Comparison of ENCODE assay signal across 21 mouse cellular contexts in genomic region chr1:128765626-128766025, GRCm38 (mm10).
DNase-seq lines count a peak whose midpoint lies in the region; ATAC-seq and TF ChIP-seq lines count a peak whose summit lies in the region.
"Had no signal": no experiment of that assay in that cellular context is flagged by ENCODE, and none has a peak within 500 bp of the region (broad histone marks: within the 10 kb centered on the region; RNA-seq: fewer than 3 reads in every experiment).

No protein-coding gene starts in this region.

- H3K4me3 ChIP-seq in forebrain, embryonic 11.5 days (ENCODE audit: low read depth, low read length), result no peak overlapping the region
- H3K4me3 ChIP-seq in forebrain, embryonic 10.5 days, result no peak overlapping the region
- H3K4me3 ChIP-seq in stomach, embryonic 14.5 days (ENCODE audit: low read depth, low read length), result no peak overlapping the region
- H3K4me3 ChIP-seq in stomach, postnatal 0 days (ENCODE audit: low read depth, low read length), result no peak overlapping the region
- H3K4me3 ChIP-seq in CH12.LX (replicated peaks in 1 of 3; ENCODE audit: low read depth in 2 of 3, low read length in 2 of 3, poor library complexity in 1 of 3), result no peak overlapping the region
- no peak overlapping the region for H3K4me3 ChIP-seq in hindbrain, embryonic 11.5 days (ENCODE audit: low read depth, low read length)
- H3K4me3 ChIP-seq: embryonic facial prominence, embryonic 10.5 days; embryonic facial prominence, embryonic 12.5 days; forebrain, embryonic 13.5 days; forebrain, embryonic 15.5 days had no signal

- no peaks in the 10 kb centered on the region for H3K79me2 ChIP-seq in CH12.LX (replicated peaks; ENCODE audit: control insufficient read depth, extremely low read depth, insufficient read depth, poor library complexity, severe bottlenecking)

- no peaks in the 10 kb centered on the region for H3K4me1 ChIP-seq in forebrain, embryonic 11.5 days (replicated peaks; ENCODE audit: control insufficient read depth, insufficient read depth, low read length)
- H3K4me1 ChIP-seq in forebrain, embryonic 10.5 days, result peaks cover 9% of the 10 kb centered on the region
- no peaks in the 10 kb centered on the region for H3K4me1 ChIP-seq in stomach, embryonic 14.5 days (ENCODE audit: control insufficient read depth, insufficient read depth, low read length)
- no peaks in the 10 kb centered on the region for H3K4me1 ChIP-seq in stomach, postnatal 0 days (replicated peaks; ENCODE audit: control insufficient read depth, insufficient read depth)
- peaks cover 21 to 40% of the 10 kb centered on the region in 2 experiments for H3K4me1 ChIP-seq in CH12.LX (ENCODE audit: control insufficient read depth in 1 of 2, insufficient read depth in 2 of 2)
- H3K4me1 ChIP-seq in hindbrain, embryonic 11.5 days (replicated peaks; ENCODE audit: control insufficient read depth, insufficient read depth, low read length), result no peaks in the 10 kb centered on the region
- H3K4me1 ChIP-seq: embryonic facial prominence, embryonic 12.5 days; forebrain, embryonic 13.5 days; forebrain, embryonic 15.5 days had no signal

- H3K27me3 ChIP-seq in forebrain, embryonic 11.5 days (ENCODE audit: control insufficient read depth, insufficient read depth, low read length), result no peaks in the 10 kb centered on the region
- no peaks in the 10 kb centered on the region for H3K27me3 ChIP-seq in forebrain, embryonic 10.5 days (ENCODE audit: poor library complexity, severe bottlenecking)
- no peaks in the 10 kb centered on the region for H3K27me3 ChIP-seq in stomach, embryonic 14.5 days (ENCODE audit: control insufficient read depth, insufficient read depth, low read length)
- H3K27me3 ChIP-seq in stomach, postnatal 0 days (ENCODE audit: control insufficient read depth, insufficient read depth, low read length), result no peaks in the 10 kb centered on the region
- H3K27me3 ChIP-seq in CH12.LX (replicated peaks), result no peaks in the 10 kb centered on the region
- no peaks in the 10 kb centered on the region for H3K27me3 ChIP-seq in hindbrain, embryonic 11.5 days (ENCODE audit: control insufficient read depth, insufficient read depth, low read length)
- H3K27me3 ChIP-seq: embryonic facial prominence, embryonic 12.5 days; forebrain, embryonic 13.5 days; forebrain, embryonic 15.5 days had no signal

- intact Hi-C loops in heart, postnatal 25 days (cut with DNase I), result no loop called here

- H3K27ac ChIP-seq in forebrain, embryonic 11.5 days (ENCODE audit: low read depth, low read length), result no peak overlapping the region
- H3K27ac ChIP-seq in forebrain, embryonic 10.5 days, result no peak overlapping the region
- H3K27ac ChIP-seq in stomach, embryonic 14.5 days (ENCODE audit: low read length), result peak overlapping the region; percentile 3; the same call in 1 of the 2 replicates
- H3K27ac ChIP-seq in stomach, postnatal 0 days (replicated peaks), result no peak overlapping the region
- H3K27ac ChIP-seq in CH12.LX (ENCODE audit: insufficient read depth, low read depth), result no peak overlapping the region
- no peak overlapping the region for H3K27ac ChIP-seq in hindbrain, embryonic 11.5 days (ENCODE audit: low read depth, low read length)
- H3K27ac ChIP-seq: embryonic facial prominence, embryonic 10.5 days; embryonic facial prominence, embryonic 12.5 days; forebrain, embryonic 13.5 days; forebrain, embryonic 15.5 days had no signal

- no peaks in the 10 kb centered on the region for H3K9me3 ChIP-seq in forebrain, embryonic 11.5 days (ENCODE audit: control insufficient read depth, low read length)
- H3K9me3 ChIP-seq in forebrain, embryonic 10.5 days, result no peaks in the 10 kb centered on the region
- no peaks in the 10 kb centered on the region for H3K9me3 ChIP-seq in stomach, embryonic 14.5 days (ENCODE audit: control insufficient read depth, low read depth, low read length)
- no peaks in the 10 kb centered on the region for H3K9me3 ChIP-seq in stomach, postnatal 0 days (ENCODE audit: control insufficient read depth, low read length)
- no peaks in the 10 kb centered on the region for H3K9me3 ChIP-seq in CH12.LX (replicated peaks; ENCODE audit: low read length)
- H3K9me3 ChIP-seq in hindbrain, embryonic 11.5 days (ENCODE audit: control insufficient read depth, low read length), result no peaks in the 10 kb centered on the region
- H3K9me3 ChIP-seq: embryonic facial prominence, embryonic 10.5 days; embryonic facial prominence, embryonic 12.5 days; forebrain, embryonic 13.5 days; forebrain, embryonic 15.5 days had no signal

- TF ChIP-seq EP300 in stomach, postnatal 0 days (optimal IDR thresholded peaks at IDR 0.05), result no peak
- TF ChIP-seq EP300 in CH12.LX (IDR thresholded peaks at IDR 0.05; ENCODE audit: low read length), result peak; percentile 26; the same call in 1 of the 2 replicates

- H3K4me2 ChIP-seq in forebrain, embryonic 11.5 days (ENCODE audit: low read depth, low read length, severe bottlenecking), result no peak overlapping the region
- H3K4me2 ChIP-seq in stomach, embryonic 14.5 days (replicated peaks; ENCODE audit: low read depth, low read length), result no peak overlapping the region
- H3K4me2 ChIP-seq in stomach, postnatal 0 days (replicated peaks; ENCODE audit: low read depth), result no peak overlapping the region
- H3K4me2 ChIP-seq in CH12.LX (ENCODE audit: insufficient read depth, low read depth, poor library complexity, severe bottlenecking), result 0 out of 2 replicates have a peak overlapping the region, but pooled peaks have one; percentile 6
- no peak overlapping the region for H3K4me2 ChIP-seq in hindbrain, embryonic 11.5 days (replicated peaks; ENCODE audit: low read depth, low read length)
- H3K4me2 ChIP-seq: embryonic facial prominence, embryonic 12.5 days; forebrain, embryonic 13.5 days; forebrain, embryonic 15.5 days had no signal

- H3K36me3 ChIP-seq in forebrain, embryonic 11.5 days (ENCODE audit: control insufficient read depth, insufficient read depth, low read length), result no peaks in the 10 kb centered on the region
- H3K36me3 ChIP-seq in forebrain, embryonic 10.5 days (replicated peaks), result no peaks in the 10 kb centered on the region
- no peaks in the 10 kb centered on the region for H3K36me3 ChIP-seq in stomach, embryonic 14.5 days (ENCODE audit: control insufficient read depth, insufficient read depth, low read length)
- H3K36me3 ChIP-seq in stomach, postnatal 0 days (ENCODE audit: control insufficient read depth, insufficient read depth, low read length), result no peaks in the 10 kb centered on the region
- H3K36me3 ChIP-seq in CH12.LX (replicated peaks in 1 of 2; ENCODE audit: control insufficient read depth in 1 of 2, insufficient read depth in 1 of 2, low read length in 1 of 2), result no peaks in the 10 kb centered on the region
- H3K36me3 ChIP-seq in hindbrain, embryonic 11.5 days (ENCODE audit: control insufficient read depth, insufficient read depth, low read length), result no peaks in the 10 kb centered on the region
- H3K36me3 ChIP-seq: embryonic facial prominence, embryonic 10.5 days; embryonic facial prominence, embryonic 12.5 days; forebrain, embryonic 15.5 days had no signal

- DNase-seq in forebrain, embryonic 11.5 days (ENCODE audit: low spot score), result peak; percentile 42
- DNase-seq in forebrain, embryonic 10.5 days (ENCODE audit: extremely low spot score, low spot score), result no peak
- DNase-seq in stomach, postnatal 0 days (ENCODE audit: low spot score), result no peak
- DNase-seq in CH12.LX (ENCODE audit: extremely low read depth), result no peak
- peak; percentile 54 to 70 for DNase-seq in natural killer cell, adult 2 months (ENCODE audit: low spot score in 2 of 2)
- DNase-seq in hindbrain, embryonic 11.5 days (ENCODE audit: low spot score), result no peak
- DNase-seq in heart, postnatal 25 days (ENCODE audit: low spot score), result no peak
- DNase-seq: adrenal gland, adult 2 months; adrenal gland, postnatal 10 days; adrenal gland, postnatal 25 days; cerebellum, adult 11 months; cerebellum, adult 18-20 months; cerebellum, adult 9-10 months; cerebellum, postnatal 10 days; cerebellum, postnatal 25 days; forebrain, postnatal 0 days had no signal

- in situ Hi-C loops in CH12.LX (cut with MboI; ENCODE audit: low pct_ligation_motif_present, low pct_unique_long_range_greater_than_20kb, low sequenced_read_pairs), result no loop called here

- no peak for TF ChIP-seq POLR2A in CH12.LX (IDR thresholded peaks at IDR 0.05; ENCODE audit: low read depth, low read length)

- ATAC-seq in forebrain, embryonic 11.5 days (replicated peaks; ENCODE audit: low FRiP score), result no peak
- no peak for ATAC-seq in stomach, embryonic 14.5 days (ENCODE audit: insufficient number of reproducible peaks, insufficient read depth, low FRiP score, low read depth)
- ATAC-seq in stomach, postnatal 0 days (ENCODE audit: low FRiP score, low TSS enrichment), result no peak
- no peak for ATAC-seq in hindbrain, embryonic 11.5 days (ENCODE audit: low FRiP score)
- ATAC-seq: forebrain, embryonic 13.5 days; forebrain, embryonic 15.5 days; forebrain, postnatal 0 days had no signal

- no peak for TF ChIP-seq RAD21 in CH12.LX (IDR thresholded peaks at IDR 0.05; ENCODE audit: low read depth, low read length)

- no peak for TF ChIP-seq CTCF in stomach, postnatal 0 days (IDR thresholded peaks at IDR 0.05; ENCODE audit: low read depth)
- TF ChIP-seq CTCF in CH12.LX (conservative IDR thresholded peaks at IDR 0.05 in 1 of 2, IDR thresholded peaks at IDR 0.05 in 1 of 2; ENCODE audit: low read depth in 2 of 2, low read length in 2 of 2), result no peak

- H3K9ac ChIP-seq in forebrain, embryonic 11.5 days (ENCODE audit: low read length), result no peak overlapping the region
- no peak overlapping the region for H3K9ac ChIP-seq in stomach, embryonic 14.5 days (replicated peaks; ENCODE audit: low read depth, low read length)
- no peak overlapping the region for H3K9ac ChIP-seq in stomach, postnatal 0 days (ENCODE audit: low read length)
- no peak overlapping the region for H3K9ac ChIP-seq in CH12.LX (ENCODE audit: insufficient read depth, low read depth)
- no peak overlapping the region for H3K9ac ChIP-seq in hindbrain, embryonic 11.5 days (ENCODE audit: low read depth, low read length)
- H3K9ac ChIP-seq: embryonic facial prominence, embryonic 12.5 days; forebrain, embryonic 13.5 days; forebrain, embryonic 15.5 days; forebrain, postnatal 0 days had no signal

- 85% methylated on average over 2 of the region's 2 CpGs for WGBS in forebrain, embryonic 11.5 days
- WGBS in forebrain, embryonic 10.5 days, result 85% methylated on average over 2 of the region's 2 CpGs
- WGBS in stomach, embryonic 14.5 days, result 68% methylated on average over 2 of the region's 2 CpGs
- WGBS in stomach, postnatal 0 days, result 57% methylated on average over 2 of the region's 2 CpGs
- 77% methylated on average over 2 of the region's 2 CpGs for WGBS in hindbrain, embryonic 11.5 days

- dilution Hi-C loops in CH12.LX (cut with MboI; ENCODE audit: extremely low pct_ligation_motif_present, extremely low pct_unique_long_range_greater_than_20kb, low sequenced_read_pairs), result no loop called here

TF ChIP-seq in CH12.LX, 34 proteins besides CTCF, POLR2A, EP300 and RAD21 (continues in another document):
- TF ChIP-seq ELF1 (IDR thresholded peaks at IDR 0.05; ENCODE audit: low read depth, low read length) (0 out of 2 replicates have a peak, but pooled peaks have one; percentile 22), BHLHE40 (IDR thresholded peaks at IDR 0.05; ENCODE audit: low read depth, low read length) (peak; percentile 33; the same call in 1 of the 2 replicates), GABPA (IDR thresholded peaks at IDR 0.05; ENCODE audit: insufficient replicate concordance, low read depth, low read length) (no peak), ETS1 (conservative IDR thresholded peaks at IDR 0.05; ENCODE audit: low read depth, low read length) (0 out of 2 replicates have a peak, but pooled peaks have one; percentile 26)

Comparison
In these comparisons a context has a peak if more than half of its experiments do, and no peak if none do; other contexts are left out.
1. DNase-seq: peak in forebrain, embryonic 11.5 days (single experiment) and natural killer cell, adult 2 months (2 of 2); none in forebrain, embryonic 10.5 days (single experiment), stomach, postnatal 0 days (single experiment), CH12.LX (single experiment), hindbrain, embryonic 11.5 days (single experiment) and heart, postnatal 25 days (single experiment).